Comparison of ENCODE assay signal across 8 mouse cellular contexts in genomic region chr10:62987341-62987740, GRCm38 (mm10). TPM values are rescaled to one million over a fixed set of nuclear protein-coding genes. Genes with fewer than 3 reads are reported as not detected.
DNase-seq lines count a peak whose midpoint lies in the region; ATAC-seq and TF ChIP-seq lines count a peak whose summit lies in the region.

No protein-coding gene starts in this region.

- TF ChIP-seq CTCF in thymus, adult 2 months (IDR thresholded peaks at IDR 0.05; ENCODE audit: borderline replicate concordance, control insufficient read depth, extremely low read depth, insufficient read depth, low read length, poor library complexity), result no peak

- no peak for TF ChIP-seq POLR2A in thymus, adult 2 months (IDR thresholded peaks at IDR 0.05; ENCODE audit: control insufficient read depth, extremely low read depth, insufficient read depth, low read length, poor library complexity)

- H3K4me3 ChIP-seq in hindbrain, embryonic 10.5 days, result no peak overlapping the region
- H3K4me3 ChIP-seq in hindbrain, embryonic 13.5 days, result no peak overlapping the region
- H3K4me3 ChIP-seq in thymus, adult 2 months (ENCODE audit: control insufficient read depth, insufficient read depth, low read length), result no peak overlapping the region
- H3K4me3 ChIP-seq in embryonic facial prominence, embryonic 10.5 days, result no peak overlapping the region
- no peak overlapping the region for H3K4me3 ChIP-seq in heart, embryonic 12.5 days

- no peaks in the 10 kb centered on the region; the same call in 1 of the 2 replicates for H3K4me1 ChIP-seq in hindbrain, embryonic 10.5 days (replicated peaks)
- peaks cover under 1% of the 10 kb centered on the region; the same call in 1 of the 2 replicates for H3K4me1 ChIP-seq in hindbrain, embryonic 13.5 days (replicated peaks)
- H3K4me1 ChIP-seq in thymus, adult 2 months (replicated peaks; ENCODE audit: control insufficient read depth, insufficient read depth, low read length), result peaks cover 16% of the 10 kb centered on the region
- H3K4me1 ChIP-seq in embryonic facial prominence, embryonic 10.5 days, result no peaks in the 10 kb centered on the region
- 0 out of 2 replicates have a peak, but pooled peaks cover 6% of the 10 kb centered on the region for H3K4me1 ChIP-seq in heart, embryonic 12.5 days (replicated peaks)

- peak; percentile 57 for DNase-seq in hindbrain, embryonic 10.5 days (ENCODE audit: low spot score)
- DNase-seq in thymus, adult 2 months, result peak; percentile 32
- DNase-seq in thymus, adult 18-20 months, result no peak
- peak; percentile 50 for DNase-seq in embryonic facial prominence, embryonic 10.5 days (ENCODE audit: low spot score)
- peak; percentile 39 to 78 for DNase-seq in spleen, postnatal 10 days (ENCODE audit: low spot score in 2 of 2)
- DNase-seq in layer of hippocampus, adult 18-20 months (ENCODE audit: low spot score in 2 of 2), result no peak

- H3K9ac ChIP-seq in hindbrain, embryonic 13.5 days, result no peak overlapping the region
- no peak overlapping the region for H3K9ac ChIP-seq in heart, embryonic 12.5 days

- H3K4me2 ChIP-seq in hindbrain, embryonic 13.5 days, result no peak overlapping the region
- no peak overlapping the region for H3K4me2 ChIP-seq in heart, embryonic 12.5 days

- H3K9me3 ChIP-seq in hindbrain, embryonic 10.5 days, result no peaks in the 10 kb centered on the region
- H3K9me3 ChIP-seq in hindbrain, embryonic 13.5 days, result no peaks in the 10 kb centered on the region
- H3K9me3 ChIP-seq in embryonic facial prominence, embryonic 10.5 days, result no peaks in the 10 kb centered on the region
- H3K9me3 ChIP-seq in heart, embryonic 12.5 days (replicated peaks), result no peaks in the 10 kb centered on the region

- H3K27ac ChIP-seq in hindbrain, embryonic 10.5 days, result no peak overlapping the region
- no peak overlapping the region for H3K27ac ChIP-seq in hindbrain, embryonic 13.5 days
- H3K27ac ChIP-seq in thymus, adult 2 months (ENCODE audit: control insufficient read depth, insufficient read depth, low read length), result no peak overlapping the region
- no peak overlapping the region for H3K27ac ChIP-seq in embryonic facial prominence, embryonic 10.5 days (replicated peaks)
- H3K27ac ChIP-seq in heart, embryonic 12.5 days (ENCODE audit: poor library complexity, severe bottlenecking), result no peak overlapping the region

- ATAC-seq in hindbrain, embryonic 13.5 days (ENCODE audit: low FRiP score), result no peak
- no peak for ATAC-seq in heart, embryonic 12.5 days (ENCODE audit: insufficient number of reproducible peaks, low FRiP score)

- peaks cover 98% of the 10 kb centered on the region for H3K36me3 ChIP-seq in hindbrain, embryonic 10.5 days
- peaks cover 93% of the 10 kb centered on the region for H3K36me3 ChIP-seq in hindbrain, embryonic 13.5 days
- peaks cover 21% of the 10 kb centered on the region for H3K36me3 ChIP-seq in thymus, adult 2 months (ENCODE audit: control insufficient read depth, insufficient read depth, low read length)
- peaks cover 98% of the 10 kb centered on the region for H3K36me3 ChIP-seq in embryonic facial prominence, embryonic 10.5 days (replicated peaks)
- H3K36me3 ChIP-seq in heart, embryonic 12.5 days, result peaks cover 84% of the 10 kb centered on the region

- H3K27me3 ChIP-seq in hindbrain, embryonic 10.5 days (ENCODE audit: insufficient read depth, poor library complexity, severe bottlenecking), result no peaks in the 10 kb centered on the region
- no peaks in the 10 kb centered on the region for H3K27me3 ChIP-seq in hindbrain, embryonic 13.5 days
- no peaks in the 10 kb centered on the region for H3K27me3 ChIP-seq in thymus, adult 2 months (ENCODE audit: control insufficient read depth, insufficient read depth, low read length)
- H3K27me3 ChIP-seq in embryonic facial prominence, embryonic 10.5 days (replicated peaks; ENCODE audit: low read depth, poor library complexity, severe bottlenecking), result no peaks in the 10 kb centered on the region
- H3K27me3 ChIP-seq in heart, embryonic 12.5 days (replicated peaks), result no peaks in the 10 kb centered on the region

- 28% methylated on average over 3 of the region's 3 CpGs for WGBS in hindbrain, embryonic 10.5 days
- 24% methylated on average over 3 of the region's 3 CpGs for WGBS in hindbrain, embryonic 13.5 days
- 48% methylated on average over 3 of the region's 3 CpGs for WGBS in thymus, adult 2 months
- 21% methylated on average over 3 of the region's 3 CpGs for WGBS in embryonic facial prominence, embryonic 10.5 days
- WGBS in heart, embryonic 12.5 days, result 27% methylated on average over 3 of the region's 3 CpGs

RNA-seq across cellular contexts. Expression of gene Rufy2, which starts 7.3 kb away (rescaled TPM):
- polyA plus RNA-seq in hindbrain, embryonic 10.5 days (2016; fragmentation: Nextera tagmentation; extraction: Ambion mirVana), result 20.6 and 23.4 TPM in 2 replicates
- 52.6 and 57.0 TPM in 2 replicates for polyA plus RNA-seq in hindbrain, embryonic 13.5 days (2015; fragmentation: Nextera tagmentation; extraction: Ambion mirVana)
- 7.5 and 8.0 TPM in 2 replicates for polyA plus RNA-seq in thymus, adult 2 months (2012; rRNA removed)
- 25.0 and 25.4 TPM in 2 replicates for polyA plus RNA-seq in embryonic facial prominence, embryonic 10.5 days (2016; fragmentation: Nextera tagmentation; extraction: Ambion mirVana)
- 14.6 and 15.9 TPM in 2 replicates for polyA plus RNA-seq in heart, embryonic 12.5 days (2016; fragmentation: Nextera tagmentation; extraction: Ambion mirVana)
- 10 to 100 TPM; 73.4 to 76.1 TPM for total RNA-seq in layer of hippocampus, adult 18-20 months (2021)

RNA-seq across cellular contexts. Expression of gene Hnrnph3, which starts 36.7 kb away (rescaled TPM):
- polyA plus RNA-seq in hindbrain, embryonic 10.5 days (2016; fragmentation: Nextera tagmentation; extraction: Ambion mirVana), result 193 and 201 TPM in 2 replicates
- polyA plus RNA-seq in hindbrain, embryonic 13.5 days (2015; fragmentation: Nextera tagmentation; extraction: Ambion mirVana), result 193 and 195 TPM in 2 replicates
- polyA plus RNA-seq in thymus, adult 2 months (2012; rRNA removed), result 22.8 and 27.2 TPM in 2 replicates
- 179 and 180 TPM in 2 replicates for polyA plus RNA-seq in embryonic facial prominence, embryonic 10.5 days (2016; fragmentation: Nextera tagmentation; extraction: Ambion mirVana)
- polyA plus RNA-seq in heart, embryonic 12.5 days (2016; fragmentation: Nextera tagmentation; extraction: Ambion mirVana), result 70.7 and 77.3 TPM in 2 replicates
- total RNA-seq in layer of hippocampus, adult 18-20 months (2021), result 10 to 100 TPM; 51.5 to 55.5 TPM

RNA-seq across cellular contexts. Expression of gene Pbld2, which starts 36.8 kb away (rescaled TPM):
- polyA plus RNA-seq in hindbrain, embryonic 10.5 days (2016; fragmentation: Nextera tagmentation; extraction: Ambion mirVana), result 0.52 and 0.88 TPM in 2 replicates
- polyA plus RNA-seq in hindbrain, embryonic 13.5 days (2015; fragmentation: Nextera tagmentation; extraction: Ambion mirVana), result 0.88 and 1.1 TPM in 2 replicates
- polyA plus RNA-seq in thymus, adult 2 months (2012; rRNA removed), result 0.42 and 0.62 TPM in 2 replicates
- 0.75 and 1.1 TPM in 2 replicates for polyA plus RNA-seq in embryonic facial prominence, embryonic 10.5 days (2016; fragmentation: Nextera tagmentation; extraction: Ambion mirVana)
- 0.68 and 0.78 TPM in 2 replicates for polyA plus RNA-seq in heart, embryonic 12.5 days (2016; fragmentation: Nextera tagmentation; extraction: Ambion mirVana)
- total RNA-seq in layer of hippocampus, adult 18-20 months (2021), result 1 to 10 TPM; 1.7 to 1.9 TPM

RNA-seq across cellular contexts. Expression of gene Dna2, which starts 40.5 kb away (rescaled TPM):
- 21.0 and 32.2 TPM in 2 replicates for polyA plus RNA-seq in hindbrain, embryonic 10.5 days (2016; fragmentation: Nextera tagmentation; extraction: Ambion mirVana)
- polyA plus RNA-seq in hindbrain, embryonic 13.5 days (2015; fragmentation: Nextera tagmentation; extraction: Ambion mirVana), result 5.1 and 6.4 TPM in 2 replicates
- 20.0 and 23.6 TPM in 2 replicates for polyA plus RNA-seq in thymus, adult 2 months (2012; rRNA removed)
- 37.1 and 39.1 TPM in 2 replicates for polyA plus RNA-seq in embryonic facial prominence, embryonic 10.5 days (2016; fragmentation: Nextera tagmentation; extraction: Ambion mirVana)
- 25.5 and 26.5 TPM in 2 replicates for polyA plus RNA-seq in heart, embryonic 12.5 days (2016; fragmentation: Nextera tagmentation; extraction: Ambion mirVana)
- 1 to 10 TPM; 1.1 to 1.2 TPM for total RNA-seq in layer of hippocampus, adult 18-20 months (2021)

Comparison
In these comparisons a context has a peak if more than half of its experiments do, and no peak if none do; other contexts are left out.
1. DNase-seq: peak in hindbrain, embryonic 10.5 days (single experiment), thymus, adult 2 months (single experiment), embryonic facial prominence, embryonic 10.5 days (single experiment) and spleen, postnatal 10 days (2 of 2); none in thymus, adult 18-20 months (0 of 2) and layer of hippocampus, adult 18-20 months (0 of 2).